Mouse (Mus musculus): Measurements from ENCODE around the gene Ust. TPM values are rescaled to one million over a fixed set of nuclear protein-coding genes. Genes with fewer than 3 reads are reported as not detected.

The Ust gene
- polyA plus RNA-seq, 1 experiment from 2014 or later = 3.2 TPM

- H3K27ac ChIP-seq = no peak overlapping the region
- 86% methylated on average over 5 of the region's 5 CpGs for WGBS
- no peaks in the 10 kb centered on the region for H3K27me3 ChIP-seq (ENCODE audit: insufficient read depth, poor library complexity, severe bottlenecking)
- H3K9me3 ChIP-seq = no peaks in the 10 kb centered on the region
- peaks cover 6% of the 10 kb centered on the region; the same call in 1 of the 2 replicates for H3K4me1 ChIP-seq (replicated peaks)
- no peak overlapping the region for H3K4me3 ChIP-seq
- DNase-seq (ENCODE audit: low spot score) = no peak
- no peaks in the 10 kb centered on the region for H3K36me3 ChIP-seq
Observed at GRCm38 (mm10) chr10:8189331-8189981, 329.2 kb downstream of the Ust start.

- no peak overlapping the region for H3K27ac ChIP-seq
- WGBS = 66% methylated on average over 4 of the region's 4 CpGs
- no peaks in the 10 kb centered on the region for H3K9me3 ChIP-seq
- no peak for DNase-seq (ENCODE audit: low spot score)
- peaks cover 6% of the 10 kb centered on the region; the same call in 1 of the 2 replicates for H3K4me1 ChIP-seq (replicated peaks)
- H3K36me3 ChIP-seq = no peaks in the 10 kb centered on the region
- no peaks in the 10 kb centered on the region for H3K27me3 ChIP-seq (ENCODE audit: insufficient read depth, poor library complexity, severe bottlenecking)
- no peak overlapping the region for H3K4me3 ChIP-seq
Observed at GRCm38 (mm10) chr10:8185586-8185985, 333.0 kb downstream of the Ust start.

- 82% methylated on average over 9 of the region's 9 CpGs for whole genome bisulfite sequencing
- Histone ChIP-seq H3K9me3 (no peaks in the 10 kb centered on the region), H3K4me1 (replicated peaks) (peaks cover 6% of the 10 kb centered on the region; the same call in 1 of the 2 replicates), H3K36me3 (no peaks in the 10 kb centered on the region), H3K27me3 (ENCODE audit: insufficient read depth, poor library complexity, severe bottlenecking) (no peaks in the 10 kb centered on the region), H3K27ac (no peak overlapping the region), H3K4me3 (no peak overlapping the region)
- no peak for DNase-seq (ENCODE audit: low spot score)
Observed at GRCm38 (mm10) chr10:8184711-8185110, 333.9 kb downstream of the Ust start.

- H3K4me3 ChIP-seq = no peak overlapping the region
- H3K9me3 ChIP-seq = no peaks in the 10 kb centered on the region
- no peaks in the 10 kb centered on the region for H3K36me3 ChIP-seq
- peaks cover 6% of the 10 kb centered on the region; the same call in 1 of the 2 replicates for H3K4me1 ChIP-seq (replicated peaks)
- H3K27me3 ChIP-seq (ENCODE audit: insufficient read depth, poor library complexity, severe bottlenecking) = no peaks in the 10 kb centered on the region
- no peak overlapping the region for H3K27ac ChIP-seq
- no peak for DNase-seq (ENCODE audit: low spot score)
- WGBS = 79% methylated on average over 7 of the region's 7 CpGs
Observed at GRCm38 (mm10) chr10:8183171-8183570, 335.5 kb downstream of the Ust start.

GRCm38 (mm10) chr10:8181596-8182185 lies 336.9 kb downstream of the Ust start:
- Histone ChIP-seq H3K36me3 (no peaks in the 10 kb centered on the region), H3K27me3 (ENCODE audit: insufficient read depth, poor library complexity, severe bottlenecking) (no peaks in the 10 kb centered on the region), H3K27ac (no peak overlapping the region), H3K9me3 (no peaks in the 10 kb centered on the region), H3K4me3 (no peak overlapping the region), H3K4me1 (replicated peaks) (peaks cover 16% of the 10 kb centered on the region)
- WGBS = 90% methylated on average over 4 of the region's 4 CpGs
- DNase-seq (ENCODE audit: low spot score) = no peak

GRCm38 (mm10) chr10:8177618-8178017 lies 341.0 kb downstream of the Ust start:
- Histone ChIP-seq H3K9me3 (no peaks in the 10 kb centered on the region), H3K36me3 (no peaks in the 10 kb centered on the region), H3K27ac (peak overlapping the region; percentile 25; the same call in 1 of the 2 replicates), H3K4me3 (no peak overlapping the region), H3K27me3 (ENCODE audit: insufficient read depth, poor library complexity, severe bottlenecking) (no peaks in the 10 kb centered on the region), H3K4me1 (replicated peaks) (peaks cover 36% of the 10 kb centered on the region)
- DNase-seq (ENCODE audit: low spot score) = no peak
- WGBS = 77% methylated on average over 5 of the region's 5 CpGs

- Histone ChIP-seq H3K27me3 (ENCODE audit: insufficient read depth, poor library complexity, severe bottlenecking) (no peaks in the 10 kb centered on the region), H3K4me1 (replicated peaks) (peaks cover 36% of the 10 kb centered on the region), H3K36me3 (no peaks in the 10 kb centered on the region), H3K9me3 (no peaks in the 10 kb centered on the region), H3K4me3 (no peak overlapping the region), H3K27ac (peak overlapping the region; percentile 64)
- 57% methylated on average over 13 of the region's 13 CpGs for WGBS
- DNase-seq (ENCODE audit: low spot score) = peak; percentile 19
Observed at GRCm38 (mm10) chr10:8176351-8177053, 342.1 kb downstream of the Ust start.

GRCm38 (mm10) chr10:8176008-8176350 lies 342.6 kb downstream of the Ust start:
- Histone ChIP-seq H3K9me3 (no peaks in the 10 kb centered on the region), H3K36me3 (no peaks in the 10 kb centered on the region), H3K27ac (peak overlapping the region; percentile 64), H3K4me1 (replicated peaks) (peaks cover 36% of the 10 kb centered on the region), H3K4me3 (no peak overlapping the region), H3K27me3 (ENCODE audit: insufficient read depth, poor library complexity, severe bottlenecking) (no peaks in the 10 kb centered on the region)
- DNase-seq (ENCODE audit: low spot score) = no peak
- 80% methylated on average over 3 of the region's 3 CpGs for WGBS

GRCm38 (mm10) chr10:8174697-8175096 lies 343.9 kb downstream of the Ust start:
- H3K27ac ChIP-seq = 0 out of 2 replicates have a peak overlapping the region, but pooled peaks have one; percentile 6
- H3K27me3 ChIP-seq (ENCODE audit: insufficient read depth, poor library complexity, severe bottlenecking) = no peaks in the 10 kb centered on the region
- H3K36me3 ChIP-seq = no peaks in the 10 kb centered on the region
- WGBS = 80% methylated on average over 2 of the region's 2 CpGs
- DNase-seq (ENCODE audit: low spot score) = no peak
- H3K9me3 ChIP-seq = peaks cover 6% of the 10 kb centered on the region
- peaks cover 36% of the 10 kb centered on the region for H3K4me1 ChIP-seq (replicated peaks)
- no peak overlapping the region for H3K4me3 ChIP-seq

GRCm38 (mm10) chr10:8174230-8174629 lies 344.4 kb downstream of the Ust start:
- no peak for DNase-seq (ENCODE audit: low spot score)
- peaks cover 11% of the 10 kb centered on the region for H3K9me3 ChIP-seq
- 52% methylated on average over 7 of the region's 7 CpGs for WGBS
- H3K4me1 ChIP-seq (replicated peaks) = peaks cover 36% of the 10 kb centered on the region
- no peak overlapping the region for H3K4me3 ChIP-seq
- H3K36me3 ChIP-seq = no peaks in the 10 kb centered on the region
- H3K27ac ChIP-seq = no peak overlapping the region
- no peaks in the 10 kb centered on the region for H3K27me3 ChIP-seq (ENCODE audit: insufficient read depth, poor library complexity, severe bottlenecking)

- Histone ChIP-seq H3K9me3 (peaks cover 23% of the 10 kb centered on the region), H3K36me3 (no peaks in the 10 kb centered on the region), H3K4me1 (replicated peaks) (peaks cover 36% of the 10 kb centered on the region), H3K4me3 (no peak overlapping the region), H3K27ac (no peak overlapping the region), H3K27me3 (ENCODE audit: insufficient read depth, poor library complexity, severe bottlenecking) (no peaks in the 10 kb centered on the region)
- no peak for DNase-seq (ENCODE audit: low spot score)
- WGBS = 89% methylated on average over 3 of the region's 3 CpGs
Observed at GRCm38 (mm10) chr10:8173032-8173431, 345.6 kb downstream of the Ust start.

GRCm38 (mm10) chr10:8171556-8171955 lies 347.1 kb downstream of the Ust start:
- no peak overlapping the region for H3K27ac ChIP-seq
- H3K4me3 ChIP-seq = no peak overlapping the region
- no peak for DNase-seq (ENCODE audit: low spot score)
- peaks cover 24% of the 10 kb centered on the region for H3K4me1 ChIP-seq (replicated peaks)
- no peaks in the 10 kb centered on the region for H3K36me3 ChIP-seq
- peaks cover 28% of the 10 kb centered on the region for H3K9me3 ChIP-seq
- no peaks in the 10 kb centered on the region for H3K27me3 ChIP-seq (ENCODE audit: insufficient read depth, poor library complexity, severe bottlenecking)
- WGBS = 94% methylated on average over 11 of the region's 11 CpGs

All from hindbrain, embryonic 10.5 days (tissue).